Mouse (Mus musculus) cerebellum, postnatal 14 days (tissue): ENCODE measurements around the gene Polr3b.

Experiments used
- DNase-seq, 2 experiments: peaks; one replicate each; pipeline ENCODE4 v3.0.0; 2021; ENCODE audit warnings: mixed read lengths in 2 of 2

Polr3b gene

GRCm38 (mm10) chr10:84611664-84612063 lies 10.4 kb upstream of the Polr3b start:
- DNase-seq = no peak

- DNase-seq = no peak
Observed at GRCm38 (mm10) chr10:84612281-84612680, 9.8 kb upstream of the Polr3b start.

GRCm38 (mm10) chr10:84613366-84613765 lies 8.7 kb upstream of the Polr3b start:
- DNase-seq = no peak

- DNase-seq = no peak
Observed at GRCm38 (mm10) chr10:84615076-84615475, 7.0 kb upstream of the Polr3b start.

GRCm38 (mm10) chr10:84631182-84631581 lies 9.1 kb downstream of the Polr3b start:
- DNase-seq = peak; percentile 15 to 43

- DNase-seq = no peak
Observed at GRCm38 (mm10) chr10:84632005-84632404, 9.9 kb downstream of the Polr3b start.

GRCm38 (mm10) chr10:84636656-84637055 lies 14.6 kb downstream of the Polr3b start:
- DNase-seq = no peak

GRCm38 (mm10) chr10:84638382-84638781 lies 16.3 kb downstream of the Polr3b start:
- no peak for DNase-seq

- no peak for DNase-seq
Observed at GRCm38 (mm10) chr10:84639525-84640287, 17.6 kb downstream of the Polr3b start.

GRCm38 (mm10) chr10:84640861-84641260 lies 18.8 kb downstream of the Polr3b start:
- DNase-seq = no peak

- no peak for DNase-seq
Observed at GRCm38 (mm10) chr10:84641576-84641975, 19.5 kb downstream of the Polr3b start.

- DNase-seq = no peak
Observed at GRCm38 (mm10) chr10:84645940-84646339, 23.8 kb downstream of the Polr3b start.

- peak; percentile 45 to 70 for DNase-seq
Observed at GRCm38 (mm10) chr10:84646506-84647102, 24.5 kb downstream of the Polr3b start.

- no peak for DNase-seq
Observed at GRCm38 (mm10) chr10:84647264-84647663, 25.2 kb downstream of the Polr3b start.

- DNase-seq = no peak
Observed at GRCm38 (mm10) chr10:84648911-84649310, 26.8 kb downstream of the Polr3b start.

GRCm38 (mm10) chr10:84654029-84654428 lies 31.9 kb downstream of the Polr3b start:
- no peak for DNase-seq

GRCm38 (mm10) chr10:84654731-84655130 lies 32.6 kb downstream of the Polr3b start:
- DNase-seq = no peak

GRCm38 (mm10) chr10:84656618-84657017 lies 34.5 kb downstream of the Polr3b start:
- DNase-seq = peak in 1 of 2 experiments; percentile 14

- no peak for DNase-seq
Observed at GRCm38 (mm10) chr10:84657437-84658087, 35.5 kb downstream of the Polr3b start.

GRCm38 (mm10) chr10:84658088-84658848 lies 36.2 kb downstream of the Polr3b start:
- no peak for DNase-seq

GRCm38 (mm10) chr10:84659281-84659680 lies 37.2 kb downstream of the Polr3b start:
- no peak for DNase-seq

- no peak for DNase-seq
Observed at GRCm38 (mm10) chr10:84662138-84662537, 40.0 kb downstream of the Polr3b start.

- DNase-seq = no peak
Observed at GRCm38 (mm10) chr10:84665713-84666260, 43.7 kb downstream of the Polr3b start.
